Comparison of ENCODE assay signal across 10 mouse cellular contexts in genomic region chr12:12527766-12528477, GRCm38 (mm10).
DNase-seq lines count a peak whose midpoint lies in the region; ATAC-seq and TF ChIP-seq lines count a peak whose summit lies in the region.
"Had no signal": no experiment of that assay in that cellular context is flagged by ENCODE, and none has a peak within 500 bp of the region (broad histone marks: within the 10 kb centered on the region; RNA-seq: fewer than 3 reads in every experiment).

No protein-coding gene starts in this region.

- peak overlapping the region; percentile 26; the same call in 1 of the 2 replicates for H3K27ac ChIP-seq in hindbrain, embryonic 13.5 days
- H3K27ac ChIP-seq in hindbrain, embryonic 12.5 days, result no peak overlapping the region
- H3K27ac ChIP-seq in forebrain, embryonic 14.5 days (ENCODE audit: low read depth, low read length), result peak overlapping the region; percentile 21; the same call in 1 of the 2 replicates
- no peak overlapping the region for H3K27ac ChIP-seq in hindbrain, embryonic 14.5 days
- H3K27ac ChIP-seq in midbrain, postnatal 0 days (ENCODE audit: low read depth, low read length), result no peak overlapping the region
- no peak overlapping the region for H3K27ac ChIP-seq in layer of hippocampus, adult 2 months

- no peak overlapping the region for H3K9ac ChIP-seq in hindbrain, embryonic 13.5 days
- H3K9ac ChIP-seq in hindbrain, embryonic 12.5 days, result no peak overlapping the region
- no peak overlapping the region for H3K9ac ChIP-seq in forebrain, embryonic 14.5 days (ENCODE audit: low read length)
- no peak overlapping the region for H3K9ac ChIP-seq in hindbrain, embryonic 14.5 days
- no peak overlapping the region for H3K9ac ChIP-seq in midbrain, postnatal 0 days (replicated peaks; ENCODE audit: low read length, poor library complexity, severe bottlenecking)

- H3K36me3 ChIP-seq in hindbrain, embryonic 13.5 days, result no peaks in the 10 kb centered on the region
- H3K36me3 ChIP-seq in hindbrain, embryonic 12.5 days, result no peaks in the 10 kb centered on the region
- H3K36me3 ChIP-seq in forebrain, embryonic 14.5 days (ENCODE audit: control insufficient read depth, insufficient read depth, low read length), result no peaks in the 10 kb centered on the region
- H3K36me3 ChIP-seq in hindbrain, embryonic 14.5 days (replicated peaks; ENCODE audit: control insufficient read depth, insufficient read depth), result no peaks in the 10 kb centered on the region
- no peaks in the 10 kb centered on the region for H3K36me3 ChIP-seq in midbrain, postnatal 0 days (ENCODE audit: insufficient read depth, low read length)

- peak; percentile 92 for DNase-seq in forebrain, embryonic 14.5 days (ENCODE audit: low spot score)
- DNase-seq in hindbrain, embryonic 14.5 days (ENCODE audit: low spot score), result peak; percentile 32
- DNase-seq in midbrain, postnatal 0 days (ENCODE audit: low spot score), result peak; percentile 29
- no peak for DNase-seq in layer of hippocampus, adult 2 months (ENCODE audit: low spot score in 2 of 2)
- no peak for DNase-seq in c-Kit-positive CD71-positive TER-119-positive erythroid progenitor cells, embryonic 14.5 days (ENCODE audit: low spot score)
- DNase-seq in natural killer cell, adult 2 months (ENCODE audit: low spot score in 2 of 2), result no peak
- DNase-seq: right cerebral cortex, adult 18-20 months had no signal

- no peak overlapping the region for H3K4me2 ChIP-seq in hindbrain, embryonic 13.5 days
- no peak overlapping the region for H3K4me2 ChIP-seq in hindbrain, embryonic 12.5 days (replicated peaks)
- no peak overlapping the region for H3K4me2 ChIP-seq in forebrain, embryonic 14.5 days (ENCODE audit: low read length)
- H3K4me2 ChIP-seq in hindbrain, embryonic 14.5 days (replicated peaks), result no peak overlapping the region
- H3K4me2 ChIP-seq in midbrain, postnatal 0 days (ENCODE audit: low read depth, low read length, poor library complexity, severe bottlenecking), result no peak overlapping the region

- H3K9me3 ChIP-seq in hindbrain, embryonic 13.5 days, result no peaks in the 10 kb centered on the region
- no peaks in the 10 kb centered on the region for H3K9me3 ChIP-seq in hindbrain, embryonic 12.5 days (replicated peaks)
- H3K9me3 ChIP-seq in forebrain, embryonic 14.5 days (replicated peaks; ENCODE audit: control insufficient read depth, low read length), result no peaks in the 10 kb centered on the region
- H3K9me3 ChIP-seq in hindbrain, embryonic 14.5 days (ENCODE audit: control insufficient read depth, low read length), result no peaks in the 10 kb centered on the region
- no peaks in the 10 kb centered on the region for H3K9me3 ChIP-seq in midbrain, postnatal 0 days (ENCODE audit: low read length)

- 23% methylated on average over 7 of the region's 7 CpGs for WGBS in hindbrain, embryonic 13.5 days
- 29% methylated on average over 7 of the region's 7 CpGs for WGBS in hindbrain, embryonic 12.5 days
- WGBS in forebrain, embryonic 14.5 days, result 1% methylated on average over 7 of the region's 7 CpGs
- WGBS in hindbrain, embryonic 14.5 days, result 23% methylated on average over 7 of the region's 7 CpGs
- 24% methylated on average over 7 of the region's 7 CpGs for WGBS in midbrain, postnatal 0 days

- 0 out of 2 replicates have a peak, but pooled peaks have one; percentile 49 for ATAC-seq in hindbrain, embryonic 13.5 days (ENCODE audit: low FRiP score)
- ATAC-seq in hindbrain, embryonic 12.5 days (ENCODE audit: low FRiP score), result no peak
- ATAC-seq in forebrain, embryonic 14.5 days, result peak; percentile 85
- no peak; the same call in 1 of the 2 replicates for ATAC-seq in hindbrain, embryonic 14.5 days (ENCODE audit: low FRiP score)
- ATAC-seq in midbrain, postnatal 0 days (ENCODE audit: low FRiP score), result no peak

- H3K27me3 ChIP-seq in hindbrain, embryonic 13.5 days, result no peaks in the 10 kb centered on the region
- no peaks in the 10 kb centered on the region for H3K27me3 ChIP-seq in hindbrain, embryonic 12.5 days
- no peaks in the 10 kb centered on the region for H3K27me3 ChIP-seq in forebrain, embryonic 14.5 days (replicated peaks; ENCODE audit: control insufficient read depth, insufficient read depth, low read length)
- no peaks in the 10 kb centered on the region for H3K27me3 ChIP-seq in hindbrain, embryonic 14.5 days (ENCODE audit: control insufficient read depth, insufficient read depth, low read length)
- no peaks in the 10 kb centered on the region for H3K27me3 ChIP-seq in midbrain, postnatal 0 days (ENCODE audit: insufficient read depth, low read length)

- peaks cover 15% of the 10 kb centered on the region for H3K4me1 ChIP-seq in hindbrain, embryonic 13.5 days (replicated peaks)
- H3K4me1 ChIP-seq in hindbrain, embryonic 12.5 days, result peaks cover 10% of the 10 kb centered on the region; the same call in 1 of the 2 replicates
- peaks cover 11% of the 10 kb centered on the region for H3K4me1 ChIP-seq in forebrain, embryonic 14.5 days (ENCODE audit: control insufficient read depth, insufficient read depth, low read length)
- peaks cover 14% of the 10 kb centered on the region; the same call in 1 of the 2 replicates for H3K4me1 ChIP-seq in hindbrain, embryonic 14.5 days (replicated peaks; ENCODE audit: control insufficient read depth, insufficient read depth, low read length)
- H3K4me1 ChIP-seq in midbrain, postnatal 0 days (ENCODE audit: insufficient read depth, low read length), result no peaks in the 10 kb centered on the region

- no peak overlapping the region for H3K4me3 ChIP-seq in hindbrain, embryonic 13.5 days
- H3K4me3 ChIP-seq in hindbrain, embryonic 12.5 days, result no peak overlapping the region
- no peak overlapping the region for H3K4me3 ChIP-seq in forebrain, embryonic 14.5 days (ENCODE audit: low read depth, low read length)
- no peak overlapping the region for H3K4me3 ChIP-seq in hindbrain, embryonic 14.5 days (replicated peaks; ENCODE audit: low read length)
- no peak overlapping the region for H3K4me3 ChIP-seq in midbrain, postnatal 0 days (ENCODE audit: low read depth, low read length)
- H3K4me3 ChIP-seq in layer of hippocampus, adult 2 months, result no peak overlapping the region
- H3K4me3 ChIP-seq: myocyte had no signal

- no peak for TF ChIP-seq CTCF in midbrain, postnatal 0 days (IDR thresholded peaks at IDR 0.05)
- TF ChIP-seq CTCF in layer of hippocampus, adult 2 months (conservative IDR thresholded peaks at IDR 0.05), result no peak

Comparison
In these comparisons a context has a peak if more than half of its experiments do, and no peak if none do; other contexts are left out.
1. ATAC-seq: peak in hindbrain, embryonic 13.5 days (single experiment) and forebrain, embryonic 14.5 days (single experiment); none in hindbrain, embryonic 12.5 days (single experiment), hindbrain, embryonic 14.5 days (single experiment) and midbrain, postnatal 0 days (single experiment).
2. H3K27ac ChIP-seq: peak in hindbrain, embryonic 13.5 days (single experiment) and forebrain, embryonic 14.5 days (single experiment); none in hindbrain, embryonic 12.5 days (single experiment), hindbrain, embryonic 14.5 days (single experiment), midbrain, postnatal 0 days (single experiment) and layer of hippocampus, adult 2 months (single experiment).
3. DNase-seq: peak in forebrain, embryonic 14.5 days (single experiment), hindbrain, embryonic 14.5 days (single experiment) and midbrain, postnatal 0 days (single experiment); none in layer of hippocampus, adult 2 months (0 of 2), c-Kit-positive CD71-positive TER-119-positive erythroid progenitor cells, embryonic 14.5 days (single experiment) and natural killer cell, adult 2 months (0 of 2).